Mouse (Mus musculus) olfactory bulb, adult 2 months (tissue): ENCODE measurements around the gene Zdhhc18.

Experiments used
- CTCF ChIP-seq: fragments of 200-500 bp; IDR thresholded peaks from 2 replicates; pipeline ENCODE4 v1.5.1; 2012; ENCODE audit warnings: low read depth, mild to moderate bottlenecking, low read length, moderate library complexity; ENCODE audit not compliant: insufficient read depth
- POLR2A ChIP-seq: fragments of 200-500 bp; IDR thresholded peaks from 2 replicates; pipeline ENCODE4 v1.6.1; 2012; ENCODE audit warnings: mild to moderate bottlenecking, low read depth, low read length, moderate library complexity; ENCODE audit not compliant: insufficient read depth

DNA sequence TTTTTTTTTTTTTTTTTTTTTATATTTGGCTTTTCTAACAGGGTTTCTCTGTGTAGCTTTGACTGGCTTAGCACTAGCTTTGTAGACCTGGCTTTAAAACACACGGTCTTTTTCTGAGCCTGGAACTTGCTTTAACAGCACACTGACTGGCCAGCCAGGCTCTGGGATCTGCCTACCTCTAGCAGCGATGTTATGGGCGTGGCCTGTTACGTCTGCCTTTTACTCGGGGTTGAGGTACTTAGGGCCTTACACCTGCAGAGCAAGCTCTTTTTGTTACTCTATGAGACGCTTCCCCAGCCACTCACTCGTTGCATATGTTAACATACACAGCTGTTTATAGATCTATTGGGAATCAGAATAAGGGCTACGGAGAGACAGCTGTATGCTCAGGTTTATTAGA lies 82.7 kb downstream of the Zdhhc18 start:
- TF ChIP-seq CTCF, result no peak
- no peak for TF ChIP-seq POLR2A
